Mouse (Mus musculus) spleen, adult 2 months (tissue): ENCODE measurements around the gene Gm17416. TPM values are rescaled to one million over a fixed set of nuclear protein-coding genes. Genes with fewer than 3 reads are reported as not detected.

Experiments used
- DNase-seq, 2 experiments: peaks; one replicate each; pipeline versions ENCODE4 v3.0.0 to v3.0.0-alpha.2; 2012 to 2021; ENCODE audit warnings: low spot score in 2 of 2, low read depth in 1 of 2
- H3K27ac ChIP-seq: fragments of 200-500 bp; 2 replicates; pipeline ENCODE4 v1.5.1; 2012; ENCODE audit warnings: low read length, inconsistent platforms; ENCODE audit not compliant: insufficient read depth
- H3K27me3 ChIP-seq: fragments of 200-500 bp; 2 replicates; pipeline ENCODE4 v1.6.1; 2012; ENCODE audit warnings: mild to moderate bottlenecking, moderate library complexity, low read length, inconsistent platforms; ENCODE audit not compliant: control insufficient read depth, insufficient read depth
- H3K36me3 ChIP-seq: fragments of 200-500 bp; 2 replicates; pipeline ENCODE4 v1.6.1; 2012; ENCODE audit warnings: mild to moderate bottlenecking, low read length, inconsistent platforms; ENCODE audit not compliant: control insufficient read depth, insufficient read depth
- H3K4me1 ChIP-seq: fragments of 200-500 bp; 2 replicates; pipeline ENCODE4 v1.6.1; 2011; ENCODE audit warnings: inconsistent platforms; ENCODE audit not compliant: control insufficient read depth, insufficient read depth, insufficient read length
- H3K4me3 ChIP-seq: fragments of 200-500 bp; 2 replicates; pipeline ENCODE4 v1.5.1; 2011; ENCODE audit warnings: mild to moderate bottlenecking, inconsistent platforms; ENCODE audit not compliant: insufficient read depth, insufficient read length; ENCODE audit errors: extremely low read depth
- CTCF ChIP-seq: fragments of 200-500 bp; IDR thresholded peaks from 2 replicates; pipeline ENCODE4 v1.5.1; 2011; ENCODE audit warnings: mild to moderate bottlenecking, inconsistent platforms; ENCODE audit not compliant: insufficient read depth, insufficient read length, insufficient replicate concordance; ENCODE audit errors: extremely low read depth
- POLR2A ChIP-seq: fragments of 200-500 bp; IDR thresholded peaks from 2 replicates; pipeline ENCODE4 v1.6.1; 2011; ENCODE audit warnings: low read depth, low read length, inconsistent platforms
- WGBS: fragments of 180-500 bp; shearing (Covaris S2); methylation state at CpG from one replicate; pipeline ENCODE4 v1.1.7; 2018; 5-methylcytosine and 5-hydroxymethylcytosine counted together
- polyA plus RNA-seq: library from polyadenylated mRNA; depleted of rRNA; stranded (reverse); fragments of >200 nt; gene quantifications from 2 replicates; pipeline ENCODE4 v1.2.3, GENCODE M21; 2012

Gm17416 gene
- polyA plus RNA-seq, 1 experiment = not detected

DNA sequence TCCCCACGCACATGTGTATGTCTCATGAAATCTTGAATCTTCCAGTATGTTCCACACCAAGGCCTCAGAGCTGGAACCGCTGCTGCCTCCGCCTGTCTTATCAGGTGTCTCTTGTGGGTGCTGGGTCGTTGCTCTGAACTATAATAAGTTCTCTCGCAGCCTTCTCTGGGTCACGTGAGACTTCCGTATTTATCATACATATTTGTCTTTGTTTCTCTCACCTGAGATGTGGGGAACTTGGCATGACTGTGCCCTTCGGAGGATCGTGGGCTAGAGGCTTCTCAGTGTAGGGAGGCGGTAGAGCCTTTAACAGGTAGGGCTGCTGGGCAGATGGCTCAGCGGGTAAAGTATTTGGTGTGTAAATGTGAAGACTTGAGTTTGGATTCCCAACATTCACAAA is 11.5 kb downstream of the Gm17416 start:
- Histone ChIP-seq H3K4me1 (no peaks in the 10 kb centered on the region), H3K4me3 (no peak overlapping the region), H3K36me3 (no peaks in the 10 kb centered on the region), H3K27me3 (no peaks in the 10 kb centered on the region), H3K27ac (no peak overlapping the region)
- TF ChIP-seq POLR2A (no peak), CTCF (no peak)
- DNase-seq = no peak
- 88% methylated on average over 11 of the region's 11 CpGs for WGBS

GRCm38 (mm10) chr2:152586926-152587560 is 17.9 kb downstream of the Gm17416 start:
- H3K4me1 ChIP-seq = no peaks in the 10 kb centered on the region
- no peaks in the 10 kb centered on the region for H3K36me3 ChIP-seq
- no peak overlapping the region for H3K4me3 ChIP-seq
- TF ChIP-seq POLR2A (no peak), CTCF (no peak)
- H3K27me3 ChIP-seq = peaks cover 1% of the 10 kb centered on the region; the same call in 1 of the 2 replicates
- WGBS = 77% methylated on average over 4 of the region's 4 CpGs
- no peak overlapping the region for H3K27ac ChIP-seq
- no peak for DNase-seq

DNA sequence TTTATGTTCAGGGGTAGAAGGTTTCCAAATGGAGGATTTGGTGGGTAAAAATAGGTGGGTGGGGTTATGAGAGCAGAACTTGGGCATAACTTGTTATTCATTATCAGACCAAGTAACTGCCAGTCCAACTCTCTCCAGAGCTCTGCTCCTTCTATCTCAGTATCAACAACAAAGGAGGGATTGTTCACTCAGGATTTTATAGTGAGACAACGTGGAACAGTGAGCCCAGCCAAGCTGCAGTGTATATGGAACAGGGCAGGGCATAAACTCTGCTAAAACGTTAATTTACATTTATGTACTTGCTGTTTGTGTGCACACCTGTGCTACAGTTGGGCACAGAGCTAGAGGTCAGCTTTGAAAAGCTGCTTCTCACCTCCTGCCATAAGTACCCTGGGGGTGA is 19.3 kb downstream of the Gm17416 start:
- Histone ChIP-seq H3K4me3 (no peak overlapping the region), H3K36me3 (no peaks in the 10 kb centered on the region), H3K27me3 (peaks cover 1% of the 10 kb centered on the region; the same call in 1 of the 2 replicates), H3K27ac (no peak overlapping the region), H3K4me1 (no peaks in the 10 kb centered on the region)
- DNase-seq = no peak
- TF ChIP-seq POLR2A = no peak
- TF ChIP-seq CTCF = no peak
- 71% methylated on average over 2 of the region's 2 CpGs for WGBS

- no peaks in the 10 kb centered on the region for H3K4me1 ChIP-seq
- 70% methylated on average over 6 of the region's 6 CpGs for WGBS
- DNase-seq = no peak
- H3K27ac ChIP-seq = no peak overlapping the region
- no peaks in the 10 kb centered on the region for H3K36me3 ChIP-seq
- no peak overlapping the region for H3K4me3 ChIP-seq
- H3K27me3 ChIP-seq = peaks cover 1% of the 10 kb centered on the region; the same call in 1 of the 2 replicates
- TF ChIP-seq CTCF (no peak), POLR2A (no peak)
Measured at GRCm38 (mm10) chr2:152589021-152589420, 19.9 kb downstream of the Gm17416 start.

- no peak for DNase-seq
- Histone ChIP-seq H3K4me1 (no peaks in the 10 kb centered on the region), H3K27ac (no peak within 1 kb of the TSS), H3K27me3 (no peaks in the 10 kb centered on the region), H3K36me3 (no peaks in the 10 kb centered on the region), H3K4me3 (no peak within 1 kb of the TSS)
- WGBS = 64% methylated on average over 7 of the region's 7 CpGs
- TF ChIP-seq POLR2A (no peak), CTCF (no peak)
Measured at GRCm38 (mm10) chr2:152599299-152599698, 30.2 kb downstream of the Gm17416 start, which contains the start of gene Defb45. Defb45 (minus strand) TSS chr2:152599399.

DNA sequence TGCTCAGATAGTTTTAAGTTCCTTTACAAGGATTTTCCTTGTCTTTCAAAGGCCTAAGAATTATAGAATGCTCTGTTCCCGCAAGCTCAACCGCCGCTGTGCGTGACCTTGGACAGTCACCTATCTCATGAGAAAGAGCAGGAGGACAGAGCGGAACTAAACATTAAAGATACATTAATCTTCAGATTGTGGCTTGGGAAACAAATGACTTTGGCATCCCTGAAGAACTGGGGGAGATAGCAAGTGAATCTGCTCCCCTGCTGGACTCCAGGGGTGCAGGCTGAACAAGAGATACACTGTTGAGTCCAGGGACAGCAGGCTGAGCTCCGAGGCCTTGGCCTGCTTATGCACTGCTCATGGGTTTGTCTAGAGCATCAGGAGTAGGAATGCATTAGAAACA is 30.9 kb downstream of the Gm17416 start:
- no peak overlapping the region for H3K27ac ChIP-seq
- WGBS = 94% methylated on average over 6 of the region's 6 CpGs
- no peaks in the 10 kb centered on the region for H3K4me1 ChIP-seq
- H3K27me3 ChIP-seq = no peaks in the 10 kb centered on the region
- no peak overlapping the region for H3K4me3 ChIP-seq
- TF ChIP-seq CTCF = no peak
- TF ChIP-seq POLR2A = no peak
- DNase-seq = no peak
- no peaks in the 10 kb centered on the region for H3K36me3 ChIP-seq

- DNase-seq = no peak
- Histone ChIP-seq H3K36me3 (no peaks in the 10 kb centered on the region), H3K4me3 (no peak overlapping the region), H3K4me1 (no peaks in the 10 kb centered on the region), H3K27me3 (no peaks in the 10 kb centered on the region), H3K27ac (no peak overlapping the region)
- TF ChIP-seq CTCF (no peak), POLR2A (no peak)
- WGBS = 62% methylated on average over 4 of the region's 4 CpGs
Measured at GRCm38 (mm10) chr2:152601275-152601960, 32.3 kb downstream of the Gm17416 start.
